Mouse (Mus musculus): ENCODE results near the gene Pafah1b2.

Gene Pafah1b2

DNA sequence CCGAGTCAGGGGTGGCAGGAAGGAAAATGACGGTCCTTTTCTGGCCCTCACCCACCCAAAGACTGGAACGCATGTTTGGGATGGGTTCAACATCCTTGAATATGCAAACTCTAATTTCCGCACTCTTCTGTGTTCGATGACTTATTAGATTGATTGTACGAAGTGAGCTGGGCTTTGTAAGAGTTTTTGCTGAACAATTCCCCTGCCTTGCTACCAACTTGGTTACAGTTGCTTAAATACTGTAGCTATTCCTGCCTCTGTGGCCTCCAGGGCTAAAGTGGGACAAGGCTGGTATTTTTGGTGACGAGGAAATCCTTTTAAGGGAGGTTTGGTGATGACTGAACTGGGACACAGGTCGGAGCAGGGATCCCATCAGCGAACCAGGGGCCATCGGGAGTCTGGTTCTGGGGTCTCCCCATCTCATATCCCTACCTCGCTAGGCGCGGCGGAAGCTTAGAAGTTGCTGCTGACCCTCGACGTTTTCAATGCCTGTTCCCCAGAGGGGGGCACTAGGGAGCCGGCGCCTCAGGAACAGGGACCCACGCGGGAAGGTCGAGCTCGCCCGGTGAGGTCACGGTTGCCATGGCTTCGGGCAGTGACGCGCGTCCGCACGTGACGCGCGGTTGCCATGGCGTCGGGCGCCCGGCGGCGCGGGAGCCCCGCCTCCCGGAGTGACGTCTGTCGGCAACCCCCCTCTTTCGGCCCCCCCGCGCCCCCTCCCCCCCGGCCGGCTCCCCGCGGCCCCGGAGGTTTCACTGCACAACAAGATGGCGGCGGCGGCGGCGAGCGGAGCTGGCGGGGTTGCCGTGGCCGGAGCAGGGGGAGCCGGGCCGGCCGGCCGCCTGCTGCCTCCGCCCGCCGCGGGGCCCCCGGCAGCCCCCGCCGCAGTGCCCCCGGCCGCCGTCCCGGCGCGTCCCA is at the start of gene Pafah1b2, which contains the start of gene Sik3:
TSS of gene Pafah1b2 (minus strand) at position 600 of the 918 bp plus-strand sequence.
TSS of gene Sik3 (plus strand) at position 730 of the 918 bp plus-strand sequence.
- ChIA-PET CTCF (interaction anchor here in 3 of 4 experiments (0.6 to 1.5 kb wide), 41 partner anchors 8 to 792 kb away, joined by 3 to 31 read pairs (median 3); partner anchors contain the start of gene Bud13 (in 1 of the 3)), POLR2A (interaction anchor here (0.6 to 3.7 kb wide), 37 partner anchors 8 to 588 kb away, joined by 3 to 20 read pairs (median 4); partner anchors contain the start of gene Bud13 (in 2 of the 4))

DNA sequence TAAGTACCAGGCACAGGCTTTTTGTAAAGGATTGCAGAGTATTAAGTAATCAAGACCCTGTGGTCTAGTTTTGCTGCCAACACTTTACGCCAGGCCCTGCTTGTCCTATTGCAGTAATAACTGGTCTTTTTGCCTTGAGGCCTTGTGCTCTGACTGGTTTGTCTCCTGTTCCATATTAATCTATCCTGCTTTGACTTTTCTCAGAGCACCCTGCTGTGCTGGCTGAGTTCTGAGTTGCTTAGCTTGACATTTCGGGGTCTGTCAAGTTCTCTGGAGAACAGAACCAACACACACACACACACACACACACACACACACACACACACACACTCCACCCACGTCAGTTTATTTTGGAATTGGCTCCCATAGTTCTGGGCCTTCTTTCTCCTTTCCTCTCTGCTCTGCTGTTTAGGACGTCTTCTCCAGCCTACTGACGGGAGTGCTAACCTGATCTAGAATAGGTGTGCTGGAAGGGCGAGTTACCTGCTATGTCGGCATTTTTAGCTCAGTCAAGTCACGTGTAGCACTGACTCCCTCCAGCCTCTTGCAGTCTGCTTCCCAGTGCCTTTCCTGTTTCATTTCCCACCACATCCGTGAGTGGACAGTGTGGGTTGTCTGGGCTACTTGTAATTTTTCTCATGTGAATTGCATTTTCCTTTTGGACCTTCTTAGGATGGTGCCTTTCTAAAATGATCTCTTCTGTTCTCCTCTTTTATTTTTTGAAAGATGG is 49.4 kb upstream of the Pafah1b2 start:
- CTCF ChIA-PET = interaction anchor here in 2 of 4 experiments (0.5 to 1.0 kb wide), 3 partner anchors 10 to 68 kb away, joined by 3 read pairs; no protein-coding TSS in a partner anchor
- POLR2A ChIA-PET = interaction anchor here in 2 of 4 experiments (0.5 to 1.3 kb wide), 5 partner anchors 34 to 156 kb away, joined by 3 to 6 read pairs (median 3); no protein-coding TSS in a partner anchor

DNA sequence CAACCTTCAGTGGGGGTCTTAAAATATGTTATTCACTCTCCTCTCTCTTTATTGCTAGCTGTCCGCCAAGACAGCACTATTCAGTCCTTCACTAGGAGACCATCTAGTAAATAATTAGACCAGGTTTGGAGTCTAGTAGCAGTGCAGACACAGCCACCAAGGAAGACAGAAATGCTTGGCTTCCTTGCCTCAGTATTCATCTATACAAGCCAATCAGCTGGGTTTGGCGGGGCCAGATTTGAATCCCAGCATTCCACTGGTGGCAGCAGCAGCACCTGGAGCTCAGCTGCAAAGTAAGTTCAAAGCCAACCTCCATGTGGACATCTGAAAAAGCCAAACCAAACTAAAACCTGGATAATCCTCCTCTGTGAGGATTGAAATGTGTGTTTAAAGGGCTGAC is 47.8 kb upstream of the Pafah1b2 start:
- POLR2A ChIA-PET = interaction anchor here in 1 of 4 experiments (1.2 kb wide), 1 partner anchor 9 kb away, joined by 3 read pairs; no protein-coding TSS in a partner anchor
- CTCF ChIA-PET = interaction anchor here in 2 of 4 experiments (0.6 to 1.7 kb wide), 3 partner anchors 12 to 51 kb away, joined by 3 to 4 read pairs (median 3); no protein-coding TSS in a partner anchor

DNA sequence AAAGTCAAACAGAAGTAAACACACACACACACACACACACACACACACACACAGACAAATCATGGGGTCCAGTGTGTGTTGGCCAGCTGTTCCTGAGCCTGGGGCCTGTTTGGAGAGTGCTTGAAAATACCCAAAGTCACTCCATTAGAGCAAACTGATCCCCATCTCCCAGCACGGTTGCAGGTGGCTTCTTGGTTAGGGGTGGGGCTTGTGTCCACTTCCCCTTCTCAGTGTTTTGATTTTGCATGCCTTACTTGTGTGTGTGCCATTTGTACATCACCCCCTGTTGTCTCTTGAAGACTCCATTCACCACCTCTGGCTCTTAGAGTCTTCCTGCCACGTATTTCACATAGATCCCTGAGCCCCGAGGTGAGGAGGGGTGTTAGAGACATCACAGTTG is 45.6 kb upstream of the Pafah1b2 start:
- CTCF ChIA-PET = interaction anchor here in 1 of 4 experiments (1.0 kb wide), 1 partner anchor 19 kb away, joined by 3 read pairs; no protein-coding TSS in a partner anchor
- POLR2A ChIA-PET = interaction anchor here in 2 of 4 experiments (0.7 to 1.2 kb wide), 2 partner anchors 9 to 10 kb away, joined by 3 to 4 read pairs; no protein-coding TSS in a partner anchor

DNA sequence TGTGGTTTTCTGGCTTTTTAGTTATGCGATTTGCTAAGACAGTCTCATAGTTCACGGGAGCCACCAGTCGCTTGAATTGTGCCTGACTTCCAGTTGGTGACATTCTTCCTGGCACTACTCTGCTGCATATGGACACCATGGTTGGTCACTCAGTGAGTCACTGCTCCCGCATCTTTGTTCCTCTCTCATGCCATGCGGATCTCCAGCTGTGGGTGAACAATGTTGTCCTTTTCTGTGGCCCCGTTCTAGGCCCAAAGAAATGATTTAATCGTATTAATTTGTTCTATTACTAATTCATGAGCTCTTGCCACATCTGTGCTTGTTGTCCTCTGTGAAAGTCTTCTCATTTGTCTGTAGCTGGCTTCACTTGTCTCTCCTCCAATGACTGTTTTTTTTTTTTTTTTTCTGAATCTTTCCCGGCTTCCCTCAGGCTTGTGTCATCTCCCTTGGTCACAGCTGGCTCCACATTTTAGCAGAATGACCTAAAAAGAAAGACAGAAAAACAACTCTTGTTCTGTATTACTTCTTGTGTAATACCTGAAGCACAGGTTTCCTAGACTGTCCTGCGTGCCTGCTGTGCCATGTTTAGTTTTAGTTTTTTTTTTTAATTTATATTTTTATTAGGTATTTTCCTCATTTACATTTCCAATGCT is 40.6 kb upstream of the Pafah1b2 start:
- CTCF ChIA-PET = interaction anchor here in 2 of 4 experiments (0.6 to 1.0 kb wide), 3 partner anchors 14 to 413 kb away, joined by 3 to 7 read pairs (median 3); no protein-coding TSS in a partner anchor
- POLR2A ChIA-PET = interaction anchor here in 1 of 4 experiments (1.7 kb wide), 1 partner anchor 19 kb away, joined by 4 read pairs; no protein-coding TSS in a partner anchor

DNA sequence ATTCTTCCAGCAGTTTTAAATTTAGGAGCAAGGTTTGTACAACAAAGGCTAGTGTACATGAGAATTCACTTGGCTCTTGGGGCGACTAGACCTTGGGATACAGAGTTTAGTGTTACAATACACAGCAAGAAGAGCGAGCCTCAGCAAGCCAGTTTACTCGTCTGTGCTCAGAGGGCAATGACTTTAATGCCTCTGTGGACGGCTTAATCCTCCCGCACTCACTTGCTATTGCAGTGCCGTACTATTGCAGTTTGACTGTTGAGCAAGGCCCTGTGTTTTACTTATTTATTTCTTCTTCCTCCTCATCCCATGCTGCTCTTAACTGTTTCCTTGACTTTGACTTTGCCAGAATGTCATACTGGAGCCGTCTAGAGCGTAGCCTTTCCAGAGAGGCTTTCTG is 37.7 kb upstream of the Pafah1b2 start:
- ChIA-PET CTCF (no interaction called here), POLR2A (interaction anchor here in 3 of 4 experiments (0.7 to 2.1 kb wide), 9 partner anchors 8 to 109 kb away, joined by 3 to 9 read pairs (median 3); no protein-coding TSS in a partner anchor)

DNA sequence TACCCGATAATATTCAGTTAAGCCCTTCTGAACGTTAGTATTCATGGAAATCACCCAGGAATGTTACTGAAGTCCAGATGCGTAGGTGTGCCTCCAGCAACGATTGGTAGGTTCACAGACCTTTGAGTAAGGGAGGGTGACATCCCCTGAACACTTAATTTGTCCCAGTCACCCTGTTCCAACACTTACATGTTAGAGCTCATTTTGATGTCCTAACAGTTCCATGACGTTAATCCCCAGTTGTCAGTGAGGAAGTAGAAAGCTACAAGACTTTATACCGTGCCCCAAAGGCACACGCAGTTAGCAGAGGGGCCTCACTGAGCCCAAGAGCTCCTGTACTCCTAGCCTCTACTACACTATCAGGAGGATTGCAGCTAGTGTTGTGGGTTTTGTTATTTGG is 37.0 kb upstream of the Pafah1b2 start:
- ChIA-PET POLR2A (interaction anchor here in 3 of 4 experiments (0.7 to 2.1 kb wide), 9 partner anchors 9 to 1191 kb away, joined by 3 to 9 read pairs (median 3); no protein-coding TSS in a partner anchor), CTCF (interaction anchor here in 1 of 4 experiments (1.0 kb wide), 1 partner anchor 38 kb away, joined by 3 read pairs; no protein-coding TSS in a partner anchor)

DNA sequence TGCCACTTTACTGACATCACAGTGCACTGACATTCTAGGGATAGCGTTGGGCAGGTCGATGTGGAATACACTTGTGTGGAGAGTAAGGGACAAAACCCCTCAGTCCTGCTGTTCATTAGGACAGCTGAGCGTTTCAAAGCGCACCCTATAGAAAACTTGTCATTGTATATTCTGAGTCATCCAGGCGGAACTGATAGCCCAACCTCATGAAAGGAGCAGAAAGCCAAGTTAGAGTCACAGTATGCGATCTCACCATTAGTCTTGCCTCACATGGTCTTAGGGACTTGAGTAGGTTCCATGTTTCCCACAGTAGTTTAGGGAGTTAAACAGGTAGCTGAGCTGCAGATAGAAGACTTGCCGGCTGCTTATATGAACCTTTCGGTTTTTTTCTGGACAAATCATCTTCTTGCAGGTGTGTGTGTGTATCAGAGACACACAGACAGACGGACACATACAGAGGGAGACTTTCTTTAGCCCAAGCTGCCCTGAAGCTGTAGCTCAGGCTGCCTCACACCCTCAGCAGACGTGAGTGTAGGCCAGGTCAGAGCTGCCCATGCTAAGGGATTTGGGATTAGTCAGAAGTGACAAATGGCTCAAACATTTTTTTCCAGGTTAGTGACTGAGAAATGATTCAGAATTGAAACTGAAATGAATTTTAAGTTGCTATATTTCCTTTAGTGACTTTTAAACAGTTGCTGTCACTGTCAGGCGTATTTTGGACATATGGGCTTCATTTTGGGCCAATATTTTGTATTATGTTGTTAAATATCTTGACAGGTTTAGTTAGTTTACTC is 34.4 kb upstream of the Pafah1b2 start:
- CTCF ChIA-PET = interaction anchor here in 2 of 4 experiments (0.6 to 1.4 kb wide), 2 partner anchors 17 to 244 kb away, joined by 4 to 7 read pairs; no protein-coding TSS in a partner anchor
- POLR2A ChIA-PET = interaction anchor here in 2 of 4 experiments (0.6 to 1.9 kb wide), 3 partner anchors 16 to 161 kb away, joined by 3 to 7 read pairs (median 4); no protein-coding TSS in a partner anchor

DNA sequence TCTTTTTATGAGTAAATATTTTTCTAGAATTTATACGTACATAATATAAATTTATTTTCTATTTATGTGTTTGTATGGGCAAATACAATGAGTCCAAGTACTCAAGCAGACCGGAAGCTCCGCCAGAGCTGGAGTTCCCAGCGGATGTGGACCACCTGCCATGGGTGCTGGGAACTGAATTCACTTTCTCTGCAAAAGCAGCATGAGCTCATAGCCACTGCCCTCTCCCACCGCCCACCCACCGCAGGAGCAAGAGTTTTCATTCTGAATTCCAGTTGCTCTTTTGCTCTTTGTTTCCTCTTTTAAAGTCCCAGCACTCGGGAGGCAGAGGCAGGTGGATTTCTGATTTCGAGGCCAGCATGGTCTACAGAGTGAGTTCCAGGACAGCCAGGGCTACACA is 31.1 kb upstream of the Pafah1b2 start:
- CTCF ChIA-PET = interaction anchor here in 1 of 4 experiments (1.2 kb wide), 1 partner anchor 31 kb away, joined by 5 read pairs; the partner anchor contains the start of genes Pafah1b2 and Sik3
- POLR2A ChIA-PET = interaction anchor here in 2 of 4 experiments (0.5 to 1.7 kb wide), 4 partner anchors 31 to 664 kb away, joined by 3 to 6 read pairs (median 3); partner anchors contain the start of genes Pafah1b2 (in 1 of the 2) and Sik3 (in 1 of the 2)

DNA sequence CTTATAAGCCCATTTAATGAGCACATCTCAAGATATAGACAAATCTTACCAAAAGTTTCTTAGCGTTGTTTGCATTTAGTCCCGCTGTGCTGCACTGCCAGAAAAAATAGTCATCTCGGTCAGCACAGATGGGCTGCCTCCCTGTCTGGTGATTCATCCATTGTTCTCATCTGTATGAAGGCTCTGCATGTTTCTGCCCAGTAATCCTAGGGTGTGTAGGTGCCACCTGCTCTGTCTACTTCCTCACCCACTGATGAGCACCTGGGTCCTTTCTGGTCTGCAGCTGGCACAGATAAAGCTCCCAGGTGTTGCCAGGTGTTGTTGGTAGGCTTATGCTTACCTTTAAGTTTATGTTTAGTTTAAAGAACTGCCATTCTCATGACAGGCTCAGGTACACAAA is 29.9 kb upstream of the Pafah1b2 start:
- ChIA-PET CTCF (no interaction called here), POLR2A (interaction anchor here in 1 of 4 experiments (1.7 kb wide), 1 partner anchor 30 kb away, joined by 3 read pairs; the partner anchor contains the start of genes Pafah1b2 and Sik3)

DNA sequence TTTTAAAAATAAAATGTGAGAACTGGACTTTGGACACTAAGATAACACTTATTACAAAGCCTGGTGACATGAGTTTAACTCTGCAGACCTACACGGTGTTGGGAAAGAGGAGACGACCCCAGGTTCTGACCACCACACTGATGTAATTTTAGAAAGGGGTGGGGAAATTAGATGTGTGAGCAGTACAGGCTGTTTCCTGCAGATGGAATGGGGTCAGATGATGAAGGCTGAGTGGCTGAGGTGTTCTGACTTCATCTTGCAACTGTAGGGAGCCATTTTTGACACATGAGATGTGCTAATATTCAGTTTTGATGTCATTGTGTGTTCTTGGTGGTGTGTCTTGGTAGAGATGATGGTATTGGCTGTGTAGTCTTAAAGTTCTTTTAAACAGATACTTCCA is 28.7 kb upstream of the Pafah1b2 start:
- ChIA-PET POLR2A (interaction anchor here in 2 of 4 experiments (1.3 to 2.8 kb wide), 2 partner anchors 13 to 116 kb away, joined by 4 to 11 read pairs; no protein-coding TSS in a partner anchor), CTCF (no interaction called here)

DNA sequence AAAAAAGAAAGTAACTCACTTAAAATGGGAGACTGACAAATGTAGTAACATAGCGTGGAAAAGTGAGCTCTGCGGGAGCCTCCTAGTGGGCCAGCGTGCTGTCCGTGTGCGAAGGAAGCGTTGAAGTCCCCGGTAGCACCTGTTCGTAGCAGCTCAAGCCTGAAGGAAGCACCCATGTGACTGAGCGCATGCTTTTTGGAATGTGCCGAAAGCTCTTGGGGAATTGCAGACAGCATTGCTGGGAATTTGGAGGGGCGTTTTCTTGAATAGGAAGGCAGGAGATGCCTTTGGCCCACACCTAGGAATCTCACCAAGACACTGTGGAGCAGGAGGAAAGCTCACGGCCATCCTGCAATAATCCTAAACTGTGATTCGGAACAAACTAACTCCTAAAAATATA is 26.3 kb upstream of the Pafah1b2 start:
- ChIA-PET POLR2A (interaction anchor here in 3 of 4 experiments (0.7 to 3.0 kb wide), 26 partner anchors 9 to 1677 kb away, joined by 3 to 18 read pairs (median 4); partner anchors contain the start of genes Pafah1b2 (in 2 of the 3), Sik3 (in 2 of the 3), Vps11 (in 1 of the 3) and Zpr1 (in 1 of the 3)), CTCF (interaction anchor here (0.6 to 1.3 kb wide), 8 partner anchors 9 to 190 kb away, joined by 3 to 4 read pairs (median 3); partner anchors contain the start of genes Apoa1 (in 1 of the 4), Pafah1b2 (in 1 of the 4) and Sik3 (in 1 of the 4))

DNA sequence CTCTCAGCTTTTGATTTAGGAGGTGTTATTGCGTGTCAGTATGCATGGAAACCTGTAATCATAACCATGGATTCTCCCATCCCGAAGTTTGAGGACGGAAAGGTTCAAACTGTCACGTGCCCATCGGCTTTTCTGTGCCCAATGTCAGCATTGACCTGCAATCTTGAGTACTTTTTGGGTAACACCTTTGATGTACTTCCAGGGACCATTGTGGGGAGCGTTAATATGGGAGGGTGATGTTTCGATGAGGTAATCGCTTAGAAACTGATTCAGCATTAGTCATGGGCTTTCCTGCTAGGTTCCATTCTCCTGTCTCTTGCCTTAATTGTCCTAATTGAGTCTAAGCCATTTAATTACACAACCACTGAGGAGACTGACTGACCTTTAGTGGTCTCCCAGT is 24.4 kb upstream of the Pafah1b2 start:
- POLR2A ChIA-PET = interaction anchor here in 1 of 4 experiments (0.9 to 1.0 kb wide), 2 partner anchors 11 to 21 kb away, joined by 3 to 4 read pairs; no protein-coding TSS in a partner anchor

DNA sequence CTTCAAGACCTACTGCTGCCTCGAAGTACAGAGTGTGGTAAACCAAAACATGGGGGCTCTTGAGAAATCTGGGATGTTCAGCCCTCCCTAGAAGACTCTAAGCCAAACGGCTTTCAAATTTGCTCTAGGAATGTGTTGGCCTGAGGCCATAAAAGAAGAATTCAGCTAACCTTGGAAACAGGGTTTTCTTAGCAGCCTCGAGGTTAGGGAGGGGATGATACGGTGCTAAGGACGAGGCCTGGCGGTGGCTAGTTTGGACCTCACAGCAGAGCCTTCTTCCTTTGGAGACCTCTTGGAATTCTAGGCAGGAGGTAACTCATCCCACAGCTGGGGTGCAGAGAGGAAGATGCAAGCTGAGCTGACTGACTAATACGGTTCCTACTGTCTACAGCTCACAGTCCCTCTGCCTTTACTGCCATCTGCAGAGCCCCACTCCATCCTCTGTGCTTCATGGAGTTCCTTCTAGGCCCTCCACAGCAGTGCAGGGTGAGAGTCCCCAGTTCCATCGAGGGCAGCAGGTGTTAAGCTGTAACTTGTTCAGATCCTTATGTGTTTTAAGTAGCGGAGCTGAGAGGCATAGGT is 22.9 kb upstream of the Pafah1b2 start:
- ChIA-PET CTCF (interaction anchor here in 2 of 4 experiments (1.0 to 1.8 kb wide), 2 partner anchors 15 to 23 kb away, joined by 3 to 5 read pairs; partner anchors contain the start of genes Pafah1b2 (in 1 of the 2) and Sik3 (in 1 of the 2)), POLR2A (interaction anchor here in 2 of 4 experiments (0.9 to 1.2 kb wide), 4 partner anchors 15 to 120 kb away, joined by 3 to 4 read pairs (median 4); no protein-coding TSS in a partner anchor)

More for the DNA sequence above, 24.4 kb upstream of the Pafah1b2 start:
- CTCF ChIA-PET = interaction anchor here in 1 of 4 experiments (1.8 kb wide), 1 partner anchor 17 kb away, joined by 5 read pairs; no protein-coding TSS in a partner anchor

DNA sequence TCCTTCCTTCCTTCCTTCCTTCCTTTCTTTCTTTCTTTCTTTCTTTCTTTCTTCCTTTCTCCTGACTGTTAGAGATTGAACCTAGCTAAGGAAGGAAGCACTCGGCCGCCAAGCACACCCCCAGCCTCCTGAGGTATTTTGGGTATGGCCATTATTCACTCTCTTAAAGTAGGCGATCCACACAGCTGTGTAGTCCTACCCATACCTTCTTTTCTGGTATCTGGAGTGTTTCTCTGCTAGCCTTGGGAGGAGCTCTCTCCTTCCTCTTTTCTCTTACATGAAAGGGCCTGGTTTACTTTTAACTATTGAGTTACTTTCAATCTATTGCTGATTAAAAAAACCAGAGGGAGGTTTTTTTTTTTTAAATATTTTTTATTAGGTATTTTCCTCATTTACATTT is 21.4 kb upstream of the Pafah1b2 start:
- POLR2A ChIA-PET = interaction anchor here in 1 of 4 experiments (0.6 to 1.7 kb wide), 5 partner anchors 8 to 853 kb away, joined by 3 to 4 read pairs (median 3); partner anchors contain the start of genes Pafah1b2 and Sik3
- CTCF ChIA-PET = interaction anchor here in 2 of 4 experiments (0.7 to 1.3 kb wide), 2 partner anchors 21 to 191 kb away, joined by 4 read pairs; partner anchors contain the start of genes Pafah1b2 (in 1 of the 2) and Sik3 (in 1 of the 2)

All from embryonic stem cell, embryonic (primary cell).